Mouse (Mus musculus): ENCODE measurements around the gene Cyb561d2. TPM values are rescaled to one million over a fixed set of nuclear protein-coding genes. Genes with fewer than 3 reads are reported as not detected.

Cyb561d2 gene
- polyA plus RNA-seq, 1 experiment from 2014 or later, result 34.7 TPM

- no peak overlapping the region for H3K27ac ChIP-seq (ENCODE audit: low read length)
- no peaks in the 10 kb centered on the region for H3K9me3 ChIP-seq (ENCODE audit: low read length)
- TF ChIP-seq CTCF (IDR thresholded peaks at IDR 0.05) (no peak), EP300 (IDR thresholded peaks at IDR 0.05) (no peak)
- no peak overlapping the region for H3K4me3 ChIP-seq (ENCODE audit: low read depth, low read length)
- H3K36me3 ChIP-seq (ENCODE audit: insufficient read depth, low read length), result 0 out of 2 replicates have a peak, but pooled peaks cover 6% of the 10 kb centered on the region
- no peak overlapping the region for H3K9ac ChIP-seq (replicated peaks; ENCODE audit: low read depth)
- no peak for ATAC-seq
- H3K27me3 ChIP-seq (replicated peaks; ENCODE audit: insufficient read depth, low read length), result no peaks in the 10 kb centered on the region
- no peak overlapping the region for H3K4me2 ChIP-seq (replicated peaks; ENCODE audit: low read depth, low read length)
- H3K4me1 ChIP-seq (ENCODE audit: insufficient read depth, low read depth, low read length), result peaks cover 26% of the 10 kb centered on the region
- 92% methylated on average over 10 of the region's 10 CpGs for WGBS
- no peak for DNase-seq (ENCODE audit: low spot score)
These were observed 6.8 kb upstream of the Cyb561d2 start for GRCm38 (mm10) chr9:107548820-107549219.

GRCm38 (mm10) chr9:107547957-107548356 is 6.0 kb upstream of the Cyb561d2 start:
- no peak for ATAC-seq
- H3K27ac ChIP-seq (ENCODE audit: low read length), result no peak overlapping the region
- no peak overlapping the region for H3K9ac ChIP-seq (replicated peaks; ENCODE audit: low read depth)
- DNase-seq (ENCODE audit: low spot score), result no peak
- no peak for TF ChIP-seq EP300 (IDR thresholded peaks at IDR 0.05)
- no peak for TF ChIP-seq CTCF (IDR thresholded peaks at IDR 0.05)
- no peaks in the 10 kb centered on the region for H3K9me3 ChIP-seq (ENCODE audit: low read length)
- no peak overlapping the region for H3K4me2 ChIP-seq (replicated peaks; ENCODE audit: low read depth, low read length)
- 71% methylated on average over 5 of the region's 5 CpGs for WGBS
- 0 out of 2 replicates have a peak, but pooled peaks cover 6% of the 10 kb centered on the region for H3K36me3 ChIP-seq (ENCODE audit: insufficient read depth, low read length)
- peaks cover 19% of the 10 kb centered on the region for H3K4me1 ChIP-seq (ENCODE audit: insufficient read depth, low read depth, low read length)
- H3K4me3 ChIP-seq (ENCODE audit: low read depth, low read length), result no peak overlapping the region
- H3K27me3 ChIP-seq (replicated peaks; ENCODE audit: insufficient read depth, low read length), result no peaks in the 10 kb centered on the region

- DNase-seq (ENCODE audit: low spot score) (peak; percentile 97), ATAC-seq (peak; percentile 67)
- Histone ChIP-seq H3K4me3 (ENCODE audit: low read depth, low read length) (no peak within 1 kb of the TSS), H3K4me1 (ENCODE audit: insufficient read depth, low read depth, low read length) (peaks cover 17% of the 10 kb centered on the region), H3K9ac (replicated peaks; ENCODE audit: low read depth) (no peak within 1 kb of the TSS), H3K27ac (ENCODE audit: low read length) (no peak within 1 kb of the TSS), H3K4me2 (replicated peaks; ENCODE audit: low read depth, low read length) (peak within 1 kb of the TSS; percentile 46), H3K9me3 (ENCODE audit: low read length) (no peaks in the 10 kb centered on the region), H3K36me3 (ENCODE audit: insufficient read depth, low read length) (0 out of 2 replicates have a peak, but pooled peaks cover 6% of the 10 kb centered on the region), H3K27me3 (replicated peaks; ENCODE audit: insufficient read depth, low read length) (no peaks in the 10 kb centered on the region)
- TF ChIP-seq EP300 (IDR thresholded peaks at IDR 0.05) (no peak), CTCF (IDR thresholded peaks at IDR 0.05) (no peak)
- 3% methylated on average over 20 of the region's 20 CpGs for WGBS
These were observed 5.0 kb upstream of the Cyb561d2 start, which contains the start of gene Zmynd10 for GRCm38 (mm10) chr9:107547026-107547425. Zmynd10 (plus strand) TSS chr9:107547298.

- Histone ChIP-seq H3K4me2 (replicated peaks; ENCODE audit: low read depth, low read length) (no peak overlapping the region), H3K27me3 (replicated peaks; ENCODE audit: insufficient read depth, low read length) (no peaks in the 10 kb centered on the region), H3K36me3 (ENCODE audit: insufficient read depth, low read length) (0 out of 2 replicates have a peak, but pooled peaks cover 6% of the 10 kb centered on the region), H3K4me3 (ENCODE audit: low read depth, low read length) (no peak overlapping the region), H3K27ac (ENCODE audit: low read length) (no peak overlapping the region), H3K9me3 (ENCODE audit: low read length) (no peaks in the 10 kb centered on the region), H3K4me1 (ENCODE audit: insufficient read depth, low read depth, low read length) (peaks cover 14% of the 10 kb centered on the region), H3K9ac (replicated peaks; ENCODE audit: low read depth) (no peak overlapping the region)
- DNase-seq (ENCODE audit: low spot score) (peak; percentile 74), ATAC-seq (no peak)
- 14% methylated on average over 3 of the region's 3 CpGs for WGBS
- TF ChIP-seq EP300 (IDR thresholded peaks at IDR 0.05) (no peak), CTCF (IDR thresholded peaks at IDR 0.05) (peak; percentile 93)
These were observed 3.6 kb upstream of the Cyb561d2 start for GRCm38 (mm10) chr9:107545602-107546001.

- H3K9ac ChIP-seq (replicated peaks; ENCODE audit: low read depth), result no peak overlapping the region
- 81% methylated on average over 10 of the region's 10 CpGs for WGBS
- H3K4me3 ChIP-seq (ENCODE audit: low read depth, low read length), result no peak overlapping the region
- no peaks in the 10 kb centered on the region for H3K9me3 ChIP-seq (ENCODE audit: low read length)
- no peaks in the 10 kb centered on the region for H3K27me3 ChIP-seq (replicated peaks; ENCODE audit: insufficient read depth, low read length)
- no peak for TF ChIP-seq EP300 (IDR thresholded peaks at IDR 0.05)
- TF ChIP-seq CTCF (IDR thresholded peaks at IDR 0.05), result no peak
- H3K27ac ChIP-seq (ENCODE audit: low read length), result no peak overlapping the region
- ATAC-seq, result no peak
- DNase-seq (ENCODE audit: low spot score), result no peak
- H3K4me1 ChIP-seq (ENCODE audit: insufficient read depth, low read depth, low read length), result peaks cover 14% of the 10 kb centered on the region
- H3K36me3 ChIP-seq (ENCODE audit: insufficient read depth, low read length), result 0 out of 2 replicates have a peak, but pooled peaks cover 6% of the 10 kb centered on the region
- no peak overlapping the region for H3K4me2 ChIP-seq (replicated peaks; ENCODE audit: low read depth, low read length)
These were observed 3.2 kb upstream of the Cyb561d2 start for GRCm38 (mm10) chr9:107545199-107545598.

- WGBS, result 92% methylated on average over 12 of the region's 12 CpGs
- Histone ChIP-seq H3K27ac (ENCODE audit: low read length) (no peak overlapping the region), H3K4me2 (replicated peaks; ENCODE audit: low read depth, low read length) (no peak overlapping the region), H3K4me3 (ENCODE audit: low read depth, low read length) (no peak overlapping the region), H3K9me3 (ENCODE audit: low read length) (no peaks in the 10 kb centered on the region), H3K36me3 (ENCODE audit: insufficient read depth, low read length) (0 out of 2 replicates have a peak, but pooled peaks cover 11% of the 10 kb centered on the region), H3K4me1 (ENCODE audit: insufficient read depth, low read depth, low read length) (peaks cover 14% of the 10 kb centered on the region), H3K27me3 (replicated peaks; ENCODE audit: insufficient read depth, low read length) (no peaks in the 10 kb centered on the region), H3K9ac (replicated peaks; ENCODE audit: low read depth) (no peak overlapping the region)
- DNase-seq (ENCODE audit: low spot score), result no peak
- no peak for ATAC-seq
- TF ChIP-seq EP300 (IDR thresholded peaks at IDR 0.05) (no peak), CTCF (IDR thresholded peaks at IDR 0.05) (no peak)
These were observed 2.7 kb upstream of the Cyb561d2 start for GRCm38 (mm10) chr9:107544729-107545128.
